Mouse (Mus musculus) bone marrow, adult 2 months (tissue): Measurements from ENCODE around the gene Il24.

Experiments used
- CTCF ChIP-seq: fragments of 200-500 bp; IDR thresholded peaks from 2 replicates; pipeline ENCODE4 v1.5.1; 2011; ENCODE audit warnings: low read length, control low read depth; ENCODE audit not compliant: control insufficient read depth, insufficient read depth
- POLR2A ChIP-seq: fragments of 200-500 bp; IDR thresholded peaks from 2 replicates; pipeline ENCODE4 v1.6.1; 2011; ENCODE audit warnings: low read depth, mild to moderate bottlenecking, control low read depth, low read length, borderline replicate concordance; ENCODE audit not compliant: control insufficient read depth

GRCm38 (mm10) chr1:130849530-130850214 is 37.6 kb downstream of the Il24 start:
- TF ChIP-seq CTCF (no peak), POLR2A (no peak)
